Mouse (Mus musculus) liver, postnatal 0 days (tissue): ENCODE measurements around the gene Syn2.
"Not testable (repeated sequence)": the region's sequence is repeated elsewhere in the genome, so short reads cannot be mapped to it uniquely, and the experiment has no call there.

Source experiments
- CTCF ChIP-seq: sonication (generic); IDR thresholded peaks from 2 replicates; pipeline ENCODE4 v1.5.1; 2016; ENCODE audit warnings: antibody characterized with exemption, low read depth
- EP300 ChIP-seq: IDR thresholded peaks from 2 replicates; pipeline ENCODE4 v1.6.1; 2016; ENCODE audit warnings: antibody characterized with exemption, low read depth, mild to moderate bottlenecking

- not testable (repeated sequence) for TF ChIP-seq CTCF, EP300
Observed at GRCm38 (mm10) chr6:115240431-115240830, 105.7 kb downstream of the Syn2 start.
